Mouse (Mus musculus) E14TG2a.4 (cell line): ENCODE results near the gene Mylk.
"Not testable (repeated sequence)": the region's sequence is repeated elsewhere in the genome, so short reads cannot be mapped to it uniquely, and the experiment has no call there.

ENCODE experiments used
- H3K27me3 ChIP-seq: 2 replicates; pipeline ENCODE4 v1.6.1; 2014; ENCODE audit warnings: low read length, control low read depth; ENCODE audit not compliant: insufficient read depth
- H3K36me3 ChIP-seq: 2 replicates; pipeline ENCODE4 v1.6.1; 2014; ENCODE audit warnings: low read length, control low read depth; ENCODE audit not compliant: insufficient read depth
- H3K4me1 ChIP-seq: replicated peaks from 2 replicates; pipeline ENCODE4 v1.6.1; 2014; ENCODE audit warnings: low read depth, low read length, control low read depth
- H3K4me3 ChIP-seq: replicated peaks from 2 replicates; pipeline ENCODE4 v1.5.1; 2014; ENCODE audit warnings: mild to moderate bottlenecking, low read length
- H3K9me3 ChIP-seq: 2 replicates; pipeline ENCODE4 v1.6.1; 2014; ENCODE audit warnings: low read length, control low read depth
- CTCF ChIP-seq: conservative IDR thresholded peaks from 2 replicates; pipeline ENCODE4 v1.5.1; 2014; ENCODE audit warnings: low read length
- NANOG ChIP-seq: IDR thresholded peaks from 2 replicates; pipeline ENCODE4 v1.6.1; 2014; ENCODE audit warnings: borderline replicate concordance, low read length, mixed read lengths
- POU5F1 ChIP-seq: IDR thresholded peaks from 2 replicates; pipeline ENCODE4 v1.6.1; 2014; ENCODE audit warnings: low read length, borderline replicate concordance

Gene Mylk

DNA sequence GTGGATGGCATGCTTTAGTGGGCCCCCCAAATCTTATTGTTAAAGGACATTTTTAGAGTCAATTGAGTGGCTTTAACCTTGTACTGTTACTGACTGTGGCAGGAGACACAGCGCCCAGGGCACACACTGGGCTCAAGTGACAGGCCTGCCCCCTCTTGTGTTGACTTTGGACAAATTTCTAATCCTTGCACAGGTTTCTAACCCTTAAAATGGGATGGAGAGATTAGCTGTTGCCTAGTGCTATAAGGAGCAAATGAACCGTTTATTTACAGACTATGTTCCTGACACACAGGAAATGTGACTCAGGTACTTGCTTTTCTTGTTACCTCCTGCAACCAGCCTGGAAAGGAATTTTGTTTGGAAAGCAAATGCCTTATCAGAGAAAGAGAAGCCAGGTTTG lies 67.2 kb downstream of the Mylk start:
- Histone ChIP-seq H3K4me1 (peaks cover 6% of the 10 kb centered on the region; the same call in 1 of the 2 replicates), H3K9me3 (no peaks in the 10 kb centered on the region; the same call in 1 of the 2 replicates), H3K27me3 (0 out of 2 replicates have a peak, but pooled peaks cover 7% of the 10 kb centered on the region), H3K36me3 (no peaks in the 10 kb centered on the region), H3K4me3 (no peak overlapping the region)
- TF ChIP-seq POU5F1, result no peak
- no peak for TF ChIP-seq NANOG
- no peak for TF ChIP-seq CTCF

DNA sequence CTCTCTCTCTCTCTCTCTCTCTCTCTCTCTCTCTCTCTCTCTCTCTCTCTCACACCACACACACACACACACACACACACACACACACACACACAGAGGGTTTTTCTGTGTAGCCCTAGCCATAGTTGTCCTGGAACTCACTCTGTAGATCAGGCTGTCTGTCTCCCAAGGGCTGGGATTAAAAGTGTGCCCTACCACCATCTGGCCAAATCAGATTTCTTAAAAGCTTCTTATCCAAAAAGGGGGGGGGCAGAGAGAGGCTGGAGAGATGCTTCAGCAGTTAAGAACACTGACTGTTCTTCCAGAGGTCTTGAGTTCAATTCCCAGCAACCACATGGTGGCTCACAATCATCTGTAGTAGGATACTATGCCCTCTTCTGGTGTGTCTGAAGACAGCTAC lies 68.2 kb downstream of the Mylk start:
- H3K4me1 ChIP-seq, H3K4me3 ChIP-seq, H3K36me3 ChIP-seq, H3K27me3 ChIP-seq, H3K9me3 ChIP-seq: not testable (repeated sequence)

DNA sequence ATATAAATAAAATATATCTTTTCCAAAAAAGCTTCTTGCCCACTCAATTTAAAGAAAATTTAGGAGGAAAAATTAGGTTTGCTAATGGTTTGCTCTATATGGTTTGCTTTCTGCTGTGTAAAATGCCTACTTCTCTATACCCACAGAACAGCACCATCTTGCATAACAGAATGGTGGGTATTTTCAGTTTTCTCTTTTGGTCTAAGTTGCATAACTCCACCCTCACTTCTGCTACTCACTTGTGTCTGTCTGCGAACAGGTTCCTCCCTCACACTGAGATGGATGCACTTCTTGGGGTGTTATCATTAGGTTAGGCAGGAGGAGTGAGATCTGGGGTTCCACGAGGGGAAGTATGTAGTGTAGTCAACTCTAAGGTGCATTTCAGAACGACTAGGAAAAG lies 68.6 kb downstream of the Mylk start:
- TF ChIP-seq NANOG, result no peak
- no peak for TF ChIP-seq POU5F1
- no peak for TF ChIP-seq CTCF
- 0 out of 2 replicates have a peak, but pooled peaks cover 10% of the 10 kb centered on the region for H3K27me3 ChIP-seq
- no peaks in the 10 kb centered on the region for H3K36me3 ChIP-seq
- no peak overlapping the region for H3K4me3 ChIP-seq
- H3K4me1 ChIP-seq, result no peaks in the 10 kb centered on the region
- no peaks in the 10 kb centered on the region; the same call in 1 of the 2 replicates for H3K9me3 ChIP-seq

DNA sequence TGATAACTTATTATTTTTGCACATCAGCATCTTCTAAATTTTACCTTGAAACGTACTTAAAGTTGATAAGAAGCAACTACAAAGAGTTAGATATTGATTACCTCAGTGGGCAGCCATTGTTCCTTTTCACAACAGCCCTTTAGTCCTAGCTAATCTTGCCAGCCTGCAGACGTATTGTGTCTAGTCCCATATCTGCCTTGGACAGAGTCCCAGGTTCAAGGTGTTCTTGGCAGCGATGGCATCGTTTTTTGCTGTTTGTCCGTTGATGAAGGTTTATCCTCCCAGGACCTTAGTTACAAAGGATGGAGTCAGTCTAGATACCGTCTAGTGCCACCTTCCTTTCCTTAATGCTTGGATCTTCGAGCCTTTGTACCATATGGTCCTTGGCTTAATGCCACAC lies 69.6 kb downstream of the Mylk start:
- Histone ChIP-seq H3K4me1 (no peaks in the 10 kb centered on the region), H3K27me3 (0 out of 2 replicates have a peak, but pooled peaks cover 10% of the 10 kb centered on the region), H3K4me3 (no peak overlapping the region), H3K36me3 (no peaks in the 10 kb centered on the region), H3K9me3 (no peaks in the 10 kb centered on the region; the same call in 1 of the 2 replicates)
- no peak for TF ChIP-seq POU5F1

DNA sequence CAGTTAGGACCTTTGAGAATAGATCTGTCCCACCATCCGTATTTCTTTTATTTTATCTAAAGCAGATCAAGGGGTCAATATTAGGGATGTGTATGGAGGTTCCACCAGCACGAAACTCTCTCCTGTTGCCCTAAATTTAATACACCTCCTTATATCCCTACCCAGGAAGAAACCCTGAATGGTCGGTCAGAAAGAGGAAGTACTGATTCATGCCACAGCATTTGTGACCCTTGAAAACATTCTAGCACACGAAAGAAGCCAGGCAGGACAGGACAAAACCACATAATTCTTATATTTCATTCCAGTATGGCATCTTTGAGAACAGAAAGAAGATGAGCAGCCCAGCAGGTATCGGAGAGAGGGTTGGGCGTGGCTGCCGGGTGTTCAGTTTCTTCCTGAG lies 71.5 kb downstream of the Mylk start:
- no peak for TF ChIP-seq POU5F1
- no peak for TF ChIP-seq CTCF
- TF ChIP-seq NANOG, result no peak
- Histone ChIP-seq H3K27me3 (0 out of 2 replicates have a peak, but pooled peaks cover 10% of the 10 kb centered on the region), H3K9me3 (no peaks in the 10 kb centered on the region; the same call in 1 of the 2 replicates), H3K4me3 (no peak overlapping the region), H3K36me3 (no peaks in the 10 kb centered on the region), H3K4me1 (no peaks in the 10 kb centered on the region)

DNA sequence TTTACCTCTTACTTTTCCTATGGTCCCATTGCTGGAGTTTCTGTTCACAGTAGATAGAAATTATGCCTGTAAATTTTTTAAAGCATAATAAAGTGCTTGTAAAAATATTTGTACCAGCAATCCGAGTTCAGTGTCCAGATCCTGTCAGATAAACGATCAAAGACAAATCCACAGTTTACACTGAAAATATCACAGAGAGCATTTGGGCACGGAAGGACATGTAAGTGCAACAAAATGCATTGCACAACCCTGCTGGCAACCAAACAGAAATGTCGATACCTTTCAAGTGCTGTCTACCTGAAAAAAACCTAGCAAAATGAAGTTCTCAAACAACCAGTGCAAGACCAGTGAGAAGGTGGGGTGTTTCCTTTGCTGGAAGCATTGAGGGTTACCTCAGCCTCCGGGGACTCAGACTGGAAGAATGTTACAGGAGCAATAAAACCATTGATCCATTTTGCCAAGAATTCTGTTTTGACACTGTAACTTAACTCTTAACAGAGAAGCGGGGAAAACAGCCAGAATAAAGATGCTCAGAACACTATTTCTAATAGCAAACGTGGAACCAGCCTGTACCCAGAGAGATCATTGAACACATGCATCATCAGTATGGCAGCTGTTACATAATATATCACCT lies 80.2 kb downstream of the Mylk start:
- TF ChIP-seq NANOG (no peak), CTCF (no peak), POU5F1 (no peak)
- H3K4me3 ChIP-seq, result no peak overlapping the region

DNA sequence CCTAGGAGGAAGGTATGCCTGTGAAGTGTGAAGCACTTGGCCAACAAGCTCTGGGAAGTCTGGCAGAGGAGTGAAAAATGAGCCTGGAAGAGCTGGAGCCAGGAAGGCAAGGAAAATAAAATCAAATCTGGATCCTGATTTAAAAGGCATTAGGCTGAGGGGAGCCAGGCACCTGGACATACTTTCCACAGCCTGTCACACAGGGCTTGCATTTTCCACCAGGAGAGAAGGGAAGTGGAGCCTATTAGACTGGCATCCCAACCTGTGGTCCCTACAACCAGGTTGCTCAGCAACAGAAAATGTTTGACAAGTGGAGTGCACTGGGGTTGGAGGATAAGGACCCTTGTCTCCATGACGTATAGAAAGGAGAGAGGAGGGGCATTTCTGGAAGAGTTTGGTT lies 89.5 kb downstream of the Mylk start:
- no peaks in the 10 kb centered on the region for H3K36me3 ChIP-seq
- H3K9me3 ChIP-seq, result no peaks in the 10 kb centered on the region
- H3K4me3 ChIP-seq, result no peak overlapping the region
- H3K27me3 ChIP-seq, result 0 out of 2 replicates have a peak, but pooled peaks cover 5% of the 10 kb centered on the region
- no peak for TF ChIP-seq CTCF
- no peak for TF ChIP-seq POU5F1
- no peak for TF ChIP-seq NANOG
- H3K4me1 ChIP-seq, result no peaks in the 10 kb centered on the region

More for the DNA sequence above, 80.2 kb downstream of the Mylk start:
- no peaks in the 10 kb centered on the region for H3K36me3 ChIP-seq
- H3K27me3 ChIP-seq, result no peaks in the 10 kb centered on the region
- no peaks in the 10 kb centered on the region for H3K4me1 ChIP-seq
- no peaks in the 10 kb centered on the region for H3K9me3 ChIP-seq

DNA sequence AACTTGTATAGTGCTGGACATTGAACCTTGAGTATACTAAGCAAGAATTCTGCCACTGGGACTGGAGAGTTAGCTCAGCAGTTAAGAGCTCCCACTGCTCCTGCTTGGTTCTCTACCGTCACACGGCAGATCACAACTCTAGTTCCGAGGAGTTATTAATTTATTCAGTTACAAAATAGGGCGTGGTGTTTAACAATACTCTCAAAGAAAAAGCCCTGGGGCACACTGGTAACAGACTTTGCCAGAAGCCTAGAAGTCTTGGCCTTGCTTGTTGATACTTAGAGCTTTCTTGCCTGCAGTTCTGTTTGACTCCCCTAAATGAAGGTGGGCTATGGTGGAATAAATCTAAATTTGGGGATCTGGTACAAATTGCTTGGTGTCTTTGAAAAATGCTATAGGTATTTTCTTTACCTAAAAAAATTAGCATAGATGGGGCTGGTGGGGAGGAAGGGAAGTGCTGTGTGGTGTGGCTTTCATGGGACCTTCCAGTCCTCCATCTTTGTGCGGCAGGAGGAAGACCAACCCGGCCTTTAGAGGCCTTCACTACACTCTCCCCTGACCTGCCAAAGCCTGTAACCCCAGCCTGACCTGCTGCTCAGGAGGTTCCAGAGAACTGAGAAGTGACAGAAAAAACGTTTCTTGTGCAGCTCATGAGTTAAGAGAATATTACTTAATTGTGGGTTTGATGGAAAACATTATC lies 94.1 kb downstream of the Mylk start:
- TF ChIP-seq NANOG (no peak), POU5F1 (no peak), CTCF (no peak)
- H3K27me3 ChIP-seq, result 0 out of 2 replicates have a peak, but pooled peaks cover 2% of the 10 kb centered on the region

More for the DNA sequence above, 94.1 kb downstream of the Mylk start:
- H3K9me3 ChIP-seq, result peaks cover 2% of the 10 kb centered on the region; the same call in 1 of the 2 replicates
- no peaks in the 10 kb centered on the region for H3K36me3 ChIP-seq
- H3K4me3 ChIP-seq, result no peak overlapping the region
- no peaks in the 10 kb centered on the region for H3K4me1 ChIP-seq
